Mouse (Mus musculus) megakaryocyte progenitor cell, adult 5-6 weeks (primary cell): ENCODE results near the gene Ppp2ca. TPM values are rescaled to one million over a fixed set of nuclear protein-coding genes. Genes with fewer than 3 reads are reported as not detected.
A peak's percentile ranks its signal among the peaks of the same experiment; 100 is the strongest.

ENCODE experiments used
- ATAC-seq: replicated peaks from 2 replicates; pipeline ENCODE4 v1.8.0; 2016; ENCODE audit warnings: mild to moderate bottlenecking, moderate TSS enrichment, inconsistent platforms; ENCODE audit not compliant: poor library complexity
- total RNA-seq, 2 experiments: library from RNA; stranded (forward) in 1 of 2; stranded (reverse) in 1 of 2; fragments of 157-497, 149-512 nt in 1 of 2; fragments of 200-1000 nt in 1 of 2; gene quantifications; 2 replicates each; pipeline versions ENCODE4 v1.2.3 to v1.2.4; 2015 to 2017

Gene Ppp2ca
- total RNA-seq (2015) (83.7 and 92.7 TPM in 2 replicates), total RNA-seq (2017) (94.4 and 99.1 TPM in 2 replicates)

DNA sequence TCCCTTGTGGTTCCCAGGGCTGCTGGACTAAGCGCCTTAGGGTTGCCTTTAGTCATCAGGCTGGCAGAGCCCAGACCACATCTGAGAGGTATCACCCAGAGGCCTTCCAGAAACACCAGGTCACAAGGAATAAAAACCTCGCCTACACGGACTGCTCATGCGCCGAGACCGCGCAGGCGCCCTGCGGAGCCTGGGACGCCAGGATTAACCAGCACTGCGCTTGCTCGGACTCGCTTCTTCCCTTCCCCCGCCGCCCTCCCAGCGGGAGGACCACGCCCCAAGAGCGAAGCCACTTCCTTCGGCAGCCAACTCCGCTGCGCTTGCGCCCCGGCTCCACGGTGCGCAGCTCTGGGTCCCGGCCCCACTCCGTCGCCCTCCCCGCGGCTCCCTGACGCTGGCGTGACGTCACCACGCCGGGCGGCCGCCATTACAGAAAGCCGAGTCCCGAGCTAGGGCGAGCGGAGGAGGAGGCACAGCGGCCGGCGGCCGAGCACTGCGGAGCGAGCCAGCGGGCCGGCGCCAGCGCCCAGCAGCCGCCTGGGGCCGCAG is at the start of gene Ppp2ca:
TSS of gene Ppp2ca (plus strand) at position 284 of the 549 bp plus-strand sequence.
- peak; percentile 96 for ATAC-seq

DNA sequence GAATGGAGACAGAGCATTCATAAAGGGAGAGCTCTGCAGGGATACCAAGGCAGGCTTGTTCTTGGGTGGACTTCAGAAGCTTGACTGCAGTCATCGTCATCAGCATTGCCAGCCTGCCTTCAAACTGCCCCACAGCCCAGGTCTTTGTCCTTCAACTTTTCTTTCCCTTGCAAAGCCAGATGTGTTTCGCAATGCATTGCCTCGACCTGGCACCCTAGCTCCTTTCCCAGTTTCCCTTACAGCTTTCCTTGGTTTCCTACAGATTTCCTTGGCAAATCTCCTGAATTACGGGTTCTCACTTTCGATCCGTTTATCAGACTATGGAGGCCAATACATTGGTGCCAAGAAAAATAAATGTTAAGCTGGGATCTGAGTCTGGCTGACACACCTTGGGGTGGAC is 45.1 kb upstream of the Ppp2ca start:
- no peak for ATAC-seq

DNA sequence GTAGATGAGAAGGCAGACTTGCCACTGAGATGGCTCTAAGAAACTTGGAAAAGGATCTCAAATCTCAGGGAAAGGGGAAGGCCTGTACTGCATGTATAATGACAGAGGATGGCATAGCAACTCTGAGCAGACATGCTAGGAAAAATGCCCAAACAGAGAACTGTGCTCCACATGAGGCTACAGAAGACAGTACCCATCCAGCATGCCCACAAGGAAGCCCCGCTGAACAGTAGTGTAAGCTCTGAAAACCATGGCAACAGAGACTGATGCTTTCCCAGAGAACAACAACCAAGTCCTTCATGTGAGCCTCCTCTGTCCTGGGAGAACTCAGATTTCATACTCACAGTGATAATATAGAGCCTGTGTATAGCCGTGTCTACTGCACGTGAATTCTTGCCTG is 43.8 kb upstream of the Ppp2ca start:
- ATAC-seq, result no peak

DNA sequence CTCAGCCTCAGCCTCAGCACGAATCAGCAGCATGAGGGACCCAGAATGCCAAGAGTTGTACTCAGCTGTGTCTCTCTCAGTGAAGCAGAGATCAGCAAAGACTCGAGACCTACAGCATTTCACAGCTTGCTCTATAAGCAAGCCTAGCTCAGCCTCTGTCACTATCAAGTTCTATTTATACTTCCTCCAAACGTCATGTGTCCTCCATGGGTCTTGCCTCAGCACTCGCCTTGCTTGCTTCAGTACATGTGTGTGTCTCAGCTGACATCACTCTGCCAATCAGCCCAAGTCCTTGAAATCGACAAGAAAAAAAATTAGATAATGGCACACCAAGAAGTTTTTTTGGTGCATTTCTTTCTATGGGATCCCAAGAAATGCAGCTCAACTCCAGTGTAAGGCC is 42.3 kb upstream of the Ppp2ca start:
- ATAC-seq, result peak; percentile 50; the same call in 1 of the 2 replicates

DNA sequence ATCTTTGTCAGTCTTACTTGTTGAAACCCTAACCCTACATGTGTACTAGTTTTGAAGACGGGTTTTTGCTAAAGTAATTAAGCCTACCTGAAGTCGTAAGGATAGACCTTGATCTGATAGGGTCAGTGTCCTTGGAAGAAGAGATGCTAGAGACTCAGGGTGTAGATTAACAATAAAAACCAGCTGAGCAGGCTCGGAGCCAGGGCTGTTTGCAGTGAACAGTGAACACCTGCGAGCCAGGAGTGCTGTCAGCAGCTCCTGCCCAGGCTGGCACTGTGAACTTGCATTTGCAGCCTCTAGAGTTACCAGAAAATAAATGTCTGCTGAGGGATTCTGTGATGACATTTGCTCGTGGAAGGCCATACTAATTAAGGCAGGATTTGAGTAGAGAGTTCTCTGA is 39.5 kb upstream of the Ppp2ca start:
- no peak for ATAC-seq

DNA sequence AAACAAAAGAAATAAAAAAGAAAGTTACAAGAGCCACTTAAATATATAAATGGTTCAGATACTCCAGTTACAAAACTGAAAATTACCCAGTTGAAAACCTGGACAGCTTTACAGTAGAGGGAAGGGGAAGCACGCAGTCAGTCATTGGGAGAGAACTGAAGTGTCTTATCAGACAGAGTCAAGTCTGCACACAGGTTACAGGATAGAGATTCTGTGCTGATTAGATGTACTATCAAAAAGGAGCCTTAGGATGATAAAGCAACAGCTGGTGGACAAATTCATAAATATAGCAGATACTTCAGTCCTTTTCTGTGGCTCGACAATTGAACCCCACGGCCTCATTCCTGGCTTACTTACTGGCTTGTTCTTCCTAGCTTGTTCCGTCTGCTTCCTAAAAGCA is 38.2 kb upstream of the Ppp2ca start:
- no peak for ATAC-seq

DNA sequence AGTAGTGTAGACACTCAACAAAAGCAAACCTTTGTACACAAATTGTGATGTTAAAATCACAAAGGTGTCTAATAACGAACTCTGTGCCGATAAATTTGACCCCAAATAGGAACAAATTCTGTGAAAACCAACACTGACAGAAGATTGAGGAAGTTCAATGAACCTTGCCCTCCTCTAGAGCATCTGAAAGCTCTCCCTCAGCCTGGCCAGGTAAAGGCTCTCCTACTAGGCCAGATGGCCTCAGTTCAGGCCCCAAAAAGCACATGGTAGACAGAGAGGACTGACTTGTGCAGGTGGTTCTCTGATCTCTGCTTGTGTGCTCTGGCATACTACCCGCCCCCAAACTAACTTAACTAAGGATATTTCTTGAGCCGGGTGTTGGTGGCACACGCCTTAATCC is 36.1 kb upstream of the Ppp2ca start:
- ATAC-seq, result no peak

DNA sequence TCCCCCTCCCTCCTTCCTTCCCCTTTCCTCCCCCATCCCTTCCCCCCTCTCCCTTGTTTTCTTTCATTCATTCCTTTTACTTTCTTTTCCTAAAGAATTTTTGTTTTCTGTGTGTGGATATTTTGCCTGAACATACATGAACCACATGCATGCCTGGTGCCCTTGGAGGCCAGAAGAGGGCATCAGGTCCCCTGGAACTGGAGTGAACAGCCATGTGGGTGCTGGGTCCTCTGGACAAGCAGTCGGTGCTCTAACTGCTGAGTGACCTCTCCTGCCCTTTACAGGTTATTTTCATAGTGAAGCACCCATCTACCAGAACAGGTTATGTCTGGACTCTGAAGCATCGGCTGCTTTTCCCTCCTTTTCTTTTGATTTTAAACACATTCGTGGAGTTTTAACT is 34.1 kb upstream of the Ppp2ca start:
- peak; percentile 69 for ATAC-seq

DNA sequence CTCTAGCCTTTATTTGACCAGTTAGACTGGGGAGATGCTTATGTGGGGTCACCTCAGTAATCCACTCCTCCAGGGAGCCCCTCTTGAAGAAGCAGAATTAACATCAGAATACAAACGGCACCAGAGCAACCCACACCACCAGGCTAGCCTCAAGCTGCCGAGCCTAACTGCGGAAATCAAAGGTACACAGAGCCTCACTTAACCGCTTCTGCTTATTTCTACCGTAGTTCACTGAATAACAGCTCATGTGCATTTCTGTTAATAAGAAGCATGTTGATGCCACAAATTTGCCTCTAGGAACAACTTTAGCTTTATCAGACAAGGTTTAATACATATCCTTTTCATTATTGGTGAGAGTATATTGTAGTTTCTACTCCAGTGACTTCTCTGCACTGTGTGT is 32.6 kb upstream of the Ppp2ca start:
- ATAC-seq, result peak; percentile 79

DNA sequence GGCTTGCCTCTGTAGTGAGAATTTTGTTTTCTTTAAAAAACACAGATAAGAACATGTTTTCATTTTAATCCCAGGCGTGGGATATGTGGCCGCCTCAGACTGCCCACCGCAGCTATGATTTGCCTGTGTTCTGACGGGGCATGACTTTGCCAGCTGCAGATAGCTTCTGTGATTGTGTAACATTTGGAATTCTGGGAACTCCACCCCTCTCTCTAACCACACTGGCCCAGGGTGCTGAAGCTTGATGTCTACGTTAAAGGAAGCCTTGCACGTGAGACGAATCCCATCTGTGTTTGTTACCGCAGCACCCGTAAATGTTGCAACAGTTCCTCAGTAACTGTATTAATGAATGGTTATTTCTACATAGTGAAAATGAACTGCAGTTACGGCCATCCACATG is 26.7 kb upstream of the Ppp2ca start:
- ATAC-seq, result peak; percentile 75

DNA sequence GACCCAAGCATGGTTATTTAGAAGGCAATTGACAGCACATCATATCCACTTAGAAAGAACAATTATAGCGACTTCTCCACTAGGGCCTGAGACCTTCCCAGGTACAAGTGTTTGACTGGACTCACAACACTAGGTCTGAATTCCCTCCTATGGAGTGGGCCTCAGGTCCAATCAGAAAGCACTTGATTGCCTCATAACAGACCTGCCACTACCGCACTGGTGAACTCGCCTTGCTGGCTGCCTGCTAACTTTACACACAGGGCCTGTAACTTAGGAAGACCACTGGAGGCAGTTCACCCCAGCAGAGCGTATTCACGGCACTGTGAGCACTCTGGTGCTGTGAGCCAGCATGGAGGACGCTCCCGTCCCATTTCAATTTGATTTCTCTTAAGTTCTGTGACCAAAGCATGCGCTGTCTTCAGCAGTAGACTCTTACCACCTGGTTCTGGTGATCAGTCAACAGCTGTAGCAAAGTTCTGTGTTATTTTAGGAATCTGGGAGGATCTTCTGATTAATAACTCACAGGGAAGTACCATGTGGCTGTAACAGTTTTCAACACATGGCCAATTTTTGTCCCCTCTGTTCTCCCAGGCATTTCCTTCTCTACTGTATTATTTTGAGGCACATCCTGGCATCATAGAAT is 24.8 kb upstream of the Ppp2ca start:
- ATAC-seq, result peak; percentile 17

DNA sequence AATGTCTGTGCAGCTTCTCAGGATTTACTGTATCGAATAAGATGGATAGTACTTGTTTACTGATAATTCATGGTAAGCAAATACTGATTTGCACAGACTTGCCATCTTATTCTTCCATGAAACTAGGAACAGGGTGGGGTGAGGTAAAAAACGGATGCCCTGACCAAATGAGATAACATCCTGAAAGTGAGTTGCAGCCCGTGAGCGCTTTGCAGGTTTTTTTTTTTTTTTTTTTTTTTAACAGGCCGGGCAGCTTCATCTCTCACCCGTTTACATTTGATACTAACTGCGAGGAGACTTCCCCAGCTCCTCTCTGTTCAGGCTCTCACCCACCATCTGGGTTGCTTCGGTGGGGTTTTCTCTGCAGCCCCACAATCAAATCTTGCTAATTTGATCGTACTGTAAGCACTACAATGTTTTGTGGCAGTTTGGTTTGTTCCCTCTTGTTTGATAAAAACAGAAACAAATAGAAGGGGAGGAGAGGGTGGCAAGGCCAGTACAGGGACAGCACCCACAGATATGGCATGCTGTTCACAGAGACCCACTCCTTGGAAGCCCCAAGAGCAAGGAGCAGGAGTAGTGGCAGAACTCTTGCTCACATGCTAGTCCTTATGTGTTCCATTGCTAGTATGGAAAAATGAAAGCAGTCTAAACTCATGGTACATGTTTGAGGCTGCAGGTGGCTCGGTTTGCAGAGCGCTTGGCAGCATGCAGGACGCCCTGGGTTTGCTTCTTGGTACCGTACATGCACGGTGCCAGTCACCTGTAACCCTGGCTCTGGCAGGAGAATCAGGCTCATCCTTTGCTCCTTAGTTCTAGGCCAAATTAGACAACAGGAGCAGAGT is 23.6 kb upstream of the Ppp2ca start:
- ATAC-seq, result peak; percentile 43

DNA sequence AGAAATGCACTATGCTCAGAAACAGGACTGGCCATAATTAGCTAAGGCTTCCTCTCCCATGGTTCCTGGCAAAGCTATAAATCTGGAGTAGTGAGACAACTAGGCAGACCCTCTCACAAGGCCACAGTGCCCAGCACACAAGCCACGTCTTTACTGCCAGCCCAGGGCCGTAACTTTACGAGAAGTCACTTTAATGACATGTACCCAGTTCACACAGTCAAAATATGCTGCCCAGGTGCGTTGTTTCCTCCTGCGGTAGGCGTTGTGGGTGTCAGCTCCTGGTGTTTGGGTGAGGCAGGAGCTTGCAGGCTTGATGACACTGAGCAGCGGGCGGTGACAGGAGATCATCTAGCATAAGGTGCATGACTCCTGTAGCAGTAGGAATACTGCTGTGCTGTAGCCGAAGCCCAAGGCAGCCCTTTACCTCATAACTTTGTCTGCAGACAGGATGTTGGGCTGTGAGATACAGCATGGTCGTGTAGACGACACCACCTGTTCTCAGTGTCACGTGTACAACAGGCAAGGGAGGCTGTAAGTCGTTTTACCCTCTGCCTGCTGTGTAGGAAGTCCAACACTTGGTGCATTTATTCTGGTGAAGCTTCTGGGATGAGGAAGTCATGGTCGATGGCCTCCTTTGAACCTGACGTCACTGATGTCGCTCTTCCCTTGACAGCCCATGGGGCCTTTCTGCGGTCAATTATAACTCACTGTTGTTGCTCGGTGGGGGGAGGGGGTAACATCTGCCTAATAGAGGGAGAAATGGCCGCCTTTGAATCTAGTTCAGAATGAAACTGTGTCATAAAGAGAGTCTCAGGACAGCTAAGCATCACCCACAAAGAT is 22.5 kb upstream of the Ppp2ca start:
- peak; percentile 18; the same call in 1 of the 2 replicates for ATAC-seq

DNA sequence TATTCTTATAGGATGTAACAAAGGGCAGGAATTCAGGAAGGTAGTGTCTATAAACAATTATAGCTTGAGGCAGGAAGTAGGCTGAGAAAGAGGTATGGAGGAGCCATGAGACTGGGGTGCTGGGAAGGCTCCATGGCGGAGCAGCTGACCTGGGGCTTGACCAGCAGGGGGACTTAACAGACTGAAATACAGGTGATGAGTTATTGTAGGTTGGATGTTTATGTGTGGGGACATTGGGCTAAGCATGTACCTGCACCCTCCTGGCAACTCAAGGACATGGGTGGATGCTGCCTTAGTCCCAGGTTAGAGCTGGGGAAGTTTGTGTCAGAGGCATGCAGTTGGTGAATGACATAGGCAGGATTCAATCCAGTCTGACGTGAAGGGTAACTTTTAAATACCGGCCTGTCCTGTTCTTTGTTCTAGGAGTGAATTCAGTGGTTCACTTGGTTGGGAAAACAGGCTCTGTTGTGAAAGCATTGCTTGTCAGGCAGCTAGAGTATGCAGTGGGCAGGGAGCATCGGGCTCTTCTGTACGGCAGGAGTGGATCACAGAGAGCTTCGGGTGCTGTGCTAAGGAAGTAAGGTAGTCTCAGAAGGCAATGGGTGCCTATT is 21.6 kb upstream of the Ppp2ca start:
- ATAC-seq, result no peak

DNA sequence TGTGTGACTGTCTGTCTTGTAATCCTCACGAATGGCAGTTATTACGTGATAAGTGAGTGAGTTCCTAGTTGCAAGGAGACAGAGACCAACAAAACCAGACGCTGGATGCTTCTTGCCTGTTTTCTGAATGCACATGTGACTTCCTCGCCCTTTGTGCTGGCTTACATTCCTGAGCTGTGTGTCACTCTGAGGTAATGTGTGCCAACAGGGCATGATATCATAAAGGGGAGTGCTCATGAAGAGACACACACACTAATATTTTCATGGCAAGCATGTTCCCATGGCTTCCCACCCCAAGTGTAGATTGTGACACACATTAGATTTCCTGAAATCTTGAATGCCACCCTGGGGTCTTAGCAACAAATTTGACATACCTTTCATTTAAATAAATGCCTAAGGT is 20.5 kb upstream of the Ppp2ca start:
- ATAC-seq, result peak; percentile 9; the same call in 1 of the 2 replicates

DNA sequence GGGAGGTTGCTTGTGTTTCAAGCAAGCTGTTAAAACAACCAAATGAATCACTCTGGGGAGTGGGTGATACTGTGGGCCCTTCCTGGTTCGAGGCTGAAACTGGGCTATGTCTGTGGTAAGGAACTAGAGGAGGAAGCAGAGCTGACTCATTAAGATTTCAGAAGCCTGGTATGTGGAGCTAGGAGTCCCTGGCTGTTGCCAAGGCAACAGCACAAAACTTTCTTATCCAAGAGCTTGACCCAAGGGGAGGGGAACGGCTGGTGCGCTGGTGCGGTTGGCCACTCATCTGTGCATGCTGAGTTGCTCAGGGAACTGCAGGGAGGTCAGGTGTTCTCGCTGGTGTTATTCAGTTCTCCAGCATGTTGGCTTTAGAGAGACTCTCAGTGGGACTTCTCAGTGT is 18.5 kb upstream of the Ppp2ca start:
- peak; percentile 82 for ATAC-seq

DNA sequence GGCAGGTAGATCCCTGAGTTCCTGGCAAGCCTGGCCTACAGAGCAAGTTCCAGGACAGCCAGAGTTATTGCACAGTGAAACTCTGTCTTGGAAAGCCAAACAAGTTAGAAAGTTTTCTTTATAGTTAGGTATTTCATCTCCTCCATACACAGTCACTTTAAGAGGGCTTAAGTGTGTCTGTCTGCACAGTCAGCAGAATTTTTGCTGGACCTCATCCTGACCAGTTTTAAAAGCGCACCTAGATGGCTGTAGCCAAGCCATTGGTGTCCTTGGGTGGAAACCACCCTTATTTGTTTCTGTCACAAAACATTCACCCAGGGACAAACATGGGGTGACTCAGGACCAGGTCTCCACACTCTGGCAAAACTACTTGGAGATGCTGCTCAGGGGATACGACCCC is 17.8 kb upstream of the Ppp2ca start:
- ATAC-seq, result no peak

DNA sequence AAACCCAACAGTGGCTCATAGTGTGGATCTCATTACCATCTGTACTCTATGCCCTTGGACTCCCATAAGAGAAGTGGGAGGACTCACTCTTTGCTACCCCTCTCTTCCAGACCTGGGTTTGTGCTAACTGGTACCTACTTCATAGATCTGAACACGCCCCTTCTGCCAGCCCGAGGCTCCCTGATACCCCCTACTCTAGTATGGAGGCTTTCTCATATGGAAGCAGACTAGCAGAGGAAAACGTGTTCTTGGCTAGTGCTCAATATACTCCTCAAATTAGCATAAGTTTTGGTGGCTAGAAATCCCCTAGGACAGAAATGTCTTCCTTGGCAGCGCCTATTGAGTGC is 12.7 kb upstream of the Ppp2ca start:
- ATAC-seq, result no peak

DNA sequence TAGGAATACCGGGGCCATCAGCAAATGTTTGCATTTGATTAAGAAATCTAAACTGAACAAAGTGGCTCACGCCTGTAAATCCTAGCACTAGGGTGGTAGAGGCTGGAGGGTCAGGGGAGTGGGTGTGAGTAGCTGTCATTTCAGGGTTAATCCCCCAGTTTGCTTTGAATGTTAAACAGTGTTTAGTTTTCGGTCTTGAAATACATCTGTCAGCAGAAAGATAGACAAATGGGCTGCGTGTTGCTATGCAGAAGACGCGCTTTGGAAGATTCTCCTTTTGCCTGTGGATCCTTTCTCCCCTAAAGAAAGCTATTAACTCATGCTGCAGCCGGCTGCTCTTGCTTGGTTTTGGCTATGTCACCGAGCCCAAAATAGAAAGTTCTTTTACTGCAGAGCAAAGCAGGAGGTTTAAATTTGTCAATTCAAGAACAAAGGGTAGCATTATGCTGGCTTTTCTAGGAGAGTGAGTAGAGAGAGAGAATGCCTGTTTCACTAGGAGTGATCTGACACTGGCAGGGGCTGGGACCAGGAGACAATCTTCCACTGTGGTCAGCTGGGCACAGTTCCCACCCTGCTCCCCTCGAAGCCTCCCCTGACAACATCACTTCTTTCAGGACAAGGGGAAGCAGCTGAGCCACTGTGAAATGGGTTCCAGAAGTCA is 12.1 kb upstream of the Ppp2ca start:
- ATAC-seq, result no peak

DNA sequence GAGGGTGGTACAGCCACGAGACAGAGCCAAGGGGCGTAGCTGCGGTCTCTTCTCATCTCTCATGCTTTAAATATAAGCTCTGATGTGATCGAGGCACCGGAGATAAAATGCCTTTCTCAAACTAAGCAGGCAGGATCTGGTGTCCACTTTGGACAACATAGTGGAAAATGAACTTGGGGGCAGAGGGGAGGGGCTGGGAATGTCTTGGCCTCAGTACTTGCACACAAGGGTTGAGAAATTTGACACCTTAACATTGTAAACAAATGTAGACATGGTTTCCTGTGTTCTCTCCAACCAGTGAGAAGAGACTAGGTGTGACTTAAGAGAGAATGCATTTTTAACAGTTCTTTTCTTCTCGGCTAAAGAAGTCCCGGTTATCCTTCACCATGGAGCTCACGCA is 9.2 kb upstream of the Ppp2ca start:
- no peak for ATAC-seq
